ENCODE assay signal across 7 mouse cellular contexts in genomic region chr4:129621283-129621841, GRCm38 (mm10). TPM values are rescaled to one million over a fixed set of nuclear protein-coding genes. Genes with fewer than 3 reads are reported as not detected.
DNase-seq lines count a peak whose midpoint lies in the region; ATAC-seq and TF ChIP-seq lines count a peak whose summit lies in the region.

No protein-coding gene starts in this region.

- intact Hi-C loops in left cerebral cortex, postnatal 10 days (cut with DNase I), result no loop called here

- 88% methylated on average over 8 of the region's 8 CpGs for WGBS in neural tube, embryonic 13.5 days
- WGBS in heart, embryonic 10.5 days, result 68% methylated on average over 8 of the region's 8 CpGs
- 55% methylated on average over 8 of the region's 8 CpGs for WGBS in kidney, postnatal 0 days
- 75% methylated on average over 8 of the region's 8 CpGs for WGBS in stomach, embryonic 16.5 days

- no peaks in the 10 kb centered on the region for H3K9me3 ChIP-seq in neural tube, embryonic 13.5 days
- no peaks in the 10 kb centered on the region for H3K9me3 ChIP-seq in heart, embryonic 10.5 days
- H3K9me3 ChIP-seq in kidney, postnatal 0 days (replicated peaks; ENCODE audit: low read length), result no peaks in the 10 kb centered on the region
- no peaks in the 10 kb centered on the region for H3K9me3 ChIP-seq in stomach, embryonic 16.5 days (replicated peaks; ENCODE audit: control insufficient read depth, low read length)

- H3K27me3 ChIP-seq in neural tube, embryonic 13.5 days, result no peaks in the 10 kb centered on the region
- H3K27me3 ChIP-seq in heart, embryonic 10.5 days (ENCODE audit: insufficient read depth, poor library complexity, severe bottlenecking), result no peaks in the 10 kb centered on the region
- H3K27me3 ChIP-seq in kidney, postnatal 0 days (ENCODE audit: insufficient read depth, low read length), result no peaks in the 10 kb centered on the region
- H3K27me3 ChIP-seq in stomach, embryonic 16.5 days (ENCODE audit: control insufficient read depth, insufficient read depth, low read length), result no peaks in the 10 kb centered on the region

- no peak for DNase-seq in neural tube, embryonic 10.5 days (ENCODE audit: extremely low spot score, low spot score)
- DNase-seq in heart, embryonic 10.5 days (ENCODE audit: low spot score), result no peak
- peak; percentile 55 for DNase-seq in kidney, postnatal 0 days (ENCODE audit: low spot score)
- no peak for DNase-seq in retina, postnatal 1 day
- no peak for DNase-seq in left cerebral cortex, postnatal 10 days (ENCODE audit: extremely low spot score in 1 of 2, low spot score in 2 of 2)

- H3K4me2 ChIP-seq in neural tube, embryonic 13.5 days, result peak overlapping the region; percentile 89
- peak overlapping the region; percentile 31 for H3K4me2 ChIP-seq in kidney, postnatal 0 days (ENCODE audit: low read length)
- no peak overlapping the region; the same call in 1 of the 2 replicates for H3K4me2 ChIP-seq in stomach, embryonic 16.5 days (ENCODE audit: low read depth, low read length)

- H3K27ac ChIP-seq in neural tube, embryonic 13.5 days (replicated peaks), result no peak overlapping the region
- H3K27ac ChIP-seq in heart, embryonic 10.5 days, result 0 out of 2 replicates have a peak overlapping the region, but pooled peaks have one; percentile 18
- H3K27ac ChIP-seq in kidney, postnatal 0 days, result peak overlapping the region; percentile 70
- H3K27ac ChIP-seq in stomach, embryonic 16.5 days (ENCODE audit: low read length), result peak overlapping the region; percentile 43; the same call in 1 of the 2 replicates

- H3K9ac ChIP-seq in neural tube, embryonic 13.5 days, result peak overlapping the region; percentile 51
- H3K9ac ChIP-seq in kidney, postnatal 0 days (ENCODE audit: low read depth, low read length), result no peak overlapping the region
- no peak overlapping the region; the same call in 1 of the 2 replicates for H3K9ac ChIP-seq in stomach, embryonic 16.5 days (ENCODE audit: low read length)

- H3K36me3 ChIP-seq in neural tube, embryonic 13.5 days, result peaks cover 22% of the 10 kb centered on the region
- H3K36me3 ChIP-seq in heart, embryonic 10.5 days, result peaks cover 24% of the 10 kb centered on the region
- no peaks in the 10 kb centered on the region for H3K36me3 ChIP-seq in kidney, postnatal 0 days (ENCODE audit: insufficient read depth, low read length)
- 0 out of 2 replicates have a peak, but pooled peaks cover 4% of the 10 kb centered on the region for H3K36me3 ChIP-seq in stomach, embryonic 16.5 days (ENCODE audit: control insufficient read depth, insufficient read depth, low read length)

- peaks cover 61% of the 10 kb centered on the region for H3K4me1 ChIP-seq in neural tube, embryonic 13.5 days (replicated peaks)
- peaks cover 45% of the 10 kb centered on the region for H3K4me1 ChIP-seq in heart, embryonic 10.5 days
- H3K4me1 ChIP-seq in kidney, postnatal 0 days (replicated peaks; ENCODE audit: insufficient read depth, low read length), result peaks cover 30% of the 10 kb centered on the region
- H3K4me1 ChIP-seq in stomach, embryonic 16.5 days (ENCODE audit: control insufficient read depth, insufficient read depth, low read length), result peaks cover 28% of the 10 kb centered on the region

- ATAC-seq in neural tube, embryonic 13.5 days (ENCODE audit: low read depth), result no peak
- no peak for ATAC-seq in kidney, postnatal 0 days (replicated peaks; ENCODE audit: low FRiP score, low read depth)
- no peak for ATAC-seq in stomach, embryonic 16.5 days (ENCODE audit: insufficient read depth, low FRiP score)

- no peak for TF ChIP-seq CTCF in kidney, postnatal 0 days (IDR thresholded peaks at IDR 0.05; ENCODE audit: low read depth)

- H3K4me3 ChIP-seq in neural tube, embryonic 13.5 days, result no peak overlapping the region
- no peak overlapping the region for H3K4me3 ChIP-seq in heart, embryonic 10.5 days
- no peak overlapping the region for H3K4me3 ChIP-seq in kidney, postnatal 0 days (replicated peaks; ENCODE audit: low read depth, low read length)
- no peak overlapping the region for H3K4me3 ChIP-seq in stomach, embryonic 16.5 days (replicated peaks; ENCODE audit: low read length)

RNA-seq across cellular contexts. Expression of gene Ccdc28b, which starts 2.4 kb away (rescaled TPM):
- polyA plus RNA-seq in neural tube, embryonic 13.5 days (2015; fragmentation: Nextera tagmentation; extraction: Ambion mirVana), result 140 and 143 TPM in 2 replicates
- polyA plus RNA-seq in heart, embryonic 10.5 days (2016; fragmentation: Nextera tagmentation; extraction: Ambion mirVana), result 37.1 and 43.0 TPM in 2 replicates
- polyA plus RNA-seq in kidney, postnatal 0 days (2015; fragmentation: Nextera tagmentation; extraction: Ambion mirVana), result 64.8 and 69.5 TPM in 2 replicates
- polyA plus RNA-seq in stomach, embryonic 16.5 days (2015; fragmentation: Nextera tagmentation; extraction: Ambion mirVana), result 49.6 and 58.4 TPM in 2 replicates
- total RNA-seq in left cerebral cortex, postnatal 10 days (2021), result 100 to 1,000 TPM; 123 to 130 TPM

RNA-seq across cellular contexts. Expression of gene Iqcc, which starts 2.5 kb away (rescaled TPM):
- 34.7 and 35.1 TPM in 2 replicates for polyA plus RNA-seq in neural tube, embryonic 13.5 days (2015; fragmentation: Nextera tagmentation; extraction: Ambion mirVana)
- 24.0 and 29.4 TPM in 2 replicates for polyA plus RNA-seq in heart, embryonic 10.5 days (2016; fragmentation: Nextera tagmentation; extraction: Ambion mirVana)
- polyA plus RNA-seq in kidney, postnatal 0 days (2015; fragmentation: Nextera tagmentation; extraction: Ambion mirVana), result 30.2 and 31.6 TPM in 2 replicates
- 27.4 and 34.7 TPM in 2 replicates for polyA plus RNA-seq in stomach, embryonic 16.5 days (2015; fragmentation: Nextera tagmentation; extraction: Ambion mirVana)
- total RNA-seq in left cerebral cortex, postnatal 10 days (2021), result 10 to 100 TPM; 29.3 to 31.5 TPM

RNA-seq across cellular contexts. Expression of gene Dcdc2b, which starts 7.3 kb away (rescaled TPM):
- polyA plus RNA-seq in neural tube, embryonic 13.5 days (2015; fragmentation: Nextera tagmentation; extraction: Ambion mirVana), result 2.8 and 3.5 TPM in 2 replicates
- 1.1 and 1.7 TPM in 2 replicates for polyA plus RNA-seq in heart, embryonic 10.5 days (2016; fragmentation: Nextera tagmentation; extraction: Ambion mirVana)
- polyA plus RNA-seq in kidney, postnatal 0 days (2015; fragmentation: Nextera tagmentation; extraction: Ambion mirVana), result 1.9 and 2.3 TPM in 2 replicates
- 1.3 and 3.0 TPM in 2 replicates for polyA plus RNA-seq in stomach, embryonic 16.5 days (2015; fragmentation: Nextera tagmentation; extraction: Ambion mirVana)
- 1 to 10 TPM; 3.0 to 3.2 TPM for total RNA-seq in left cerebral cortex, postnatal 10 days (2021)

RNA-seq across cellular contexts. Expression of gene Txlna, which starts 19.5 kb away (rescaled TPM):
- polyA plus RNA-seq in neural tube, embryonic 13.5 days (2015; fragmentation: Nextera tagmentation; extraction: Ambion mirVana), result 47.6 and 55.2 TPM in 2 replicates
- 71.7 and 72.4 TPM in 2 replicates for polyA plus RNA-seq in heart, embryonic 10.5 days (2016; fragmentation: Nextera tagmentation; extraction: Ambion mirVana)
- 42.9 and 50.3 TPM in 2 replicates for polyA plus RNA-seq in kidney, postnatal 0 days (2015; fragmentation: Nextera tagmentation; extraction: Ambion mirVana)
- 65.3 and 69.8 TPM in 2 replicates for polyA plus RNA-seq in stomach, embryonic 16.5 days (2015; fragmentation: Nextera tagmentation; extraction: Ambion mirVana)
- 10 to 100 TPM; 33.7 to 39.4 TPM for total RNA-seq in left cerebral cortex, postnatal 10 days (2021)

RNA-seq across cellular contexts. Expression of gene Tmem234, which starts 20.9 kb away (rescaled TPM):
- polyA plus RNA-seq in neural tube, embryonic 13.5 days (2015; fragmentation: Nextera tagmentation; extraction: Ambion mirVana), result 176 and 193 TPM in 2 replicates
- 184 and 200 TPM in 2 replicates for polyA plus RNA-seq in heart, embryonic 10.5 days (2016; fragmentation: Nextera tagmentation; extraction: Ambion mirVana)
- 188 and 197 TPM in 2 replicates for polyA plus RNA-seq in kidney, postnatal 0 days (2015; fragmentation: Nextera tagmentation; extraction: Ambion mirVana)
- polyA plus RNA-seq in stomach, embryonic 16.5 days (2015; fragmentation: Nextera tagmentation; extraction: Ambion mirVana), result 181 and 190 TPM in 2 replicates
- total RNA-seq in left cerebral cortex, postnatal 10 days (2021), result 100 to 1,000 TPM; 110 TPM
